Comparison of ENCODE assay signal across 8 mouse cellular contexts in genomic region chr7:47146034-47146812, GRCm38 (mm10). TPM values are rescaled to one million over a fixed set of nuclear protein-coding genes. Genes with fewer than 3 reads are reported as not detected.
DNase-seq lines count a peak whose midpoint lies in the region; ATAC-seq and TF ChIP-seq lines count a peak whose summit lies in the region.
"Had no signal": no experiment of that assay in that cellular context is flagged by ENCODE, and none has a peak within 500 bp of the region (broad histone marks: within the 10 kb centered on the region; RNA-seq: fewer than 3 reads in every experiment).

No protein-coding gene starts in this region.

- DNase-seq in limb, embryonic 11.5 days (ENCODE audit: low spot score) = peak; percentile 42
- no peak for DNase-seq in limb, embryonic 10.5 days (ENCODE audit: low spot score)
- peak; percentile 10 for DNase-seq in MEL-GATA-1-ER (ENCODE audit: extremely low read depth, low read depth)
- peak in 1 of 2 experiments; percentile 73 for DNase-seq in layer of hippocampus, adult 2 months (ENCODE audit: low spot score in 2 of 2)
- DNase-seq in urinary bladder, adult 18-20 months (ENCODE audit: low spot score in 2 of 2) = no peak

- H3K36me3 ChIP-seq in limb, embryonic 11.5 days (ENCODE audit: control insufficient read depth, insufficient read depth, low read length) = no peaks in the 10 kb centered on the region
- H3K36me3 ChIP-seq in limb, embryonic 10.5 days = no peaks in the 10 kb centered on the region

- 62% methylated on average over 12 of the region's 12 CpGs for WGBS in limb, embryonic 11.5 days
- 70% methylated on average over 12 of the region's 12 CpGs for WGBS in limb, embryonic 10.5 days
- 11% methylated on average over 12 of the region's 12 CpGs for WGBS in bone marrow, adult 2 months

- no peak overlapping the region for H3K4me2 ChIP-seq in limb, embryonic 11.5 days (ENCODE audit: low read depth, severe bottlenecking)

- no peaks in the 10 kb centered on the region for H3K9me3 ChIP-seq in limb, embryonic 11.5 days (ENCODE audit: control insufficient read depth, low read length)
- no peaks in the 10 kb centered on the region for H3K9me3 ChIP-seq in limb, embryonic 10.5 days (replicated peaks)

- no peaks in the 10 kb centered on the region for H3K27me3 ChIP-seq in limb, embryonic 11.5 days (ENCODE audit: control insufficient read depth, insufficient read depth, low read length)
- H3K27me3 ChIP-seq in limb, embryonic 10.5 days (ENCODE audit: low read depth, poor library complexity, severe bottlenecking) = no peaks in the 10 kb centered on the region

- no peak overlapping the region for H3K27ac ChIP-seq in limb, embryonic 11.5 days (replicated peaks; ENCODE audit: low read depth, low read length)
- H3K27ac ChIP-seq in limb, embryonic 10.5 days = no peak overlapping the region
- H3K27ac ChIP-seq in bone marrow, adult 2 months (ENCODE audit: control insufficient read depth, insufficient read depth, low read depth, low read length, poor library complexity) = no peak overlapping the region
- no peak overlapping the region for H3K27ac ChIP-seq in layer of hippocampus, adult 2 months

- TF ChIP-seq CTCF in bone marrow, adult 2 months (IDR thresholded peaks at IDR 0.05; ENCODE audit: control insufficient read depth, insufficient read depth, low read length) = peak; percentile 48; the same call in 1 of the 2 replicates
- TF ChIP-seq CTCF in layer of hippocampus, adult 2 months (conservative IDR thresholded peaks at IDR 0.05) = peak; percentile 82

- no peak for ATAC-seq in limb, embryonic 11.5 days (ENCODE audit: insufficient number of reproducible peaks, low FRiP score, low TSS enrichment, low read depth)
- ATAC-seq in neutrophil, adult 5-6 weeks (ENCODE audit: extremely low read depth, insufficient number of reproducible peaks, low FRiP score, poor library complexity, severe bottlenecking) = peak; percentile 61; the same call in 1 of the 2 replicates

- TF ChIP-seq POLR2A in bone marrow, adult 2 months (IDR thresholded peaks at IDR 0.05; ENCODE audit: borderline replicate concordance, control insufficient read depth, low read depth, low read length) = no peak

- no peak overlapping the region for H3K9ac ChIP-seq in limb, embryonic 11.5 days (ENCODE audit: low read length)

- H3K4me1 ChIP-seq in limb, embryonic 11.5 days (ENCODE audit: control insufficient read depth, insufficient read depth, low read length) = no peaks in the 10 kb centered on the region
- no peaks in the 10 kb centered on the region for H3K4me1 ChIP-seq in limb, embryonic 10.5 days
- no peaks in the 10 kb centered on the region; the same call in none of the 2 replicates for H3K4me1 ChIP-seq in bone marrow, adult 2 months (ENCODE audit: control insufficient read depth, insufficient read depth, low read length)

- no peak overlapping the region for H3K4me3 ChIP-seq in limb, embryonic 11.5 days (ENCODE audit: low read depth, low read length)
- H3K4me3 ChIP-seq in limb, embryonic 10.5 days = no peak overlapping the region
- H3K4me3 ChIP-seq in bone marrow, adult 2 months (replicated peaks; ENCODE audit: control insufficient read depth, low read depth, low read length) = no peak overlapping the region
- H3K4me3 ChIP-seq in layer of hippocampus, adult 2 months = no peak overlapping the region

RNA-seq across cellular contexts. Expression of gene Ptpn5, which starts 12.7 kb away (rescaled TPM):
- polyA plus RNA-seq in limb, embryonic 11.5 days (2014; fragmentation: Nextera tagmentation; extraction: Ambion mirVana) = 0.39 and 0.43 TPM in 2 replicates
- 0.20 and 0.30 TPM in 2 replicates for polyA plus RNA-seq in limb, embryonic 10.5 days (2016; fragmentation: Nextera tagmentation; extraction: Ambion mirVana)
- polyA plus RNA-seq in bone marrow, adult 2 months (2011; ENCODE audit: insufficient read depth, insufficient read length, low replicate concordance, missing spikeins) = not detected in 2 replicates
- total RNA-seq in layer of hippocampus, adult 2 months (2021) = 100 to 1,000 TPM; 104 to 107 TPM
- not detected in 2 replicates for total RNA-seq in neutrophil, adult 5-6 weeks (2017)

RNA-seq across cellular contexts. Expression of gene Mrgpra6, which starts 58.5 kb away (rescaled TPM):
- not detected in 2 replicates for polyA plus RNA-seq in limb, embryonic 11.5 days (2014; fragmentation: Nextera tagmentation; extraction: Ambion mirVana)
- polyA plus RNA-seq in limb, embryonic 10.5 days (2016; fragmentation: Nextera tagmentation; extraction: Ambion mirVana) = not detected in 2 replicates
- polyA plus RNA-seq in bone marrow, adult 2 months (2011; ENCODE audit: insufficient read depth, insufficient read length, low replicate concordance, missing spikeins) = not detected in 2 replicates
- total RNA-seq in layer of hippocampus, adult 2 months (2021) = not detected
- not detected in 2 replicates for total RNA-seq in neutrophil, adult 5-6 weeks (2017)
- polyA plus RNA-seq: limb, embryonic 14.5 days had no signal

Comparison
In these comparisons a context has a peak if more than half of its experiments do, and no peak if none do; other contexts are left out.
1. DNase-seq: peak in limb, embryonic 11.5 days (single experiment) and MEL-GATA-1-ER (single experiment); none in limb, embryonic 10.5 days (single experiment) and urinary bladder, adult 18-20 months (0 of 2).